Mouse (Mus musculus) heart, embryonic 11.5 days (tissue): Measurements from ENCODE around the gene Cyp4v3. TPM values are rescaled to one million over a fixed set of nuclear protein-coding genes. Genes with fewer than 3 reads are reported as not detected.

Source experiments
- polyA plus RNA-seq: library from polyadenylated mRNA; unstranded; fragments of >200 nt; fragmentation: Nextera tagmentation; extraction: Ambion mirVana; gene quantifications from 2 replicates; pipeline ENCODE4 v1.2.1, GENCODE M21; 2014

The Cyp4v3 gene
- polyA plus RNA-seq, 1 experiment from 2014 or later, result 0.44 TPM

Other genes with a start within 250 kb of the Cyp4v3 start
- gene F11, start 71.2 kb downstream of the Cyp4v3 start, polyA plus RNA-seq, result not detected in 2 replicates
- not detected in 2 replicates for gene Klkb1, start 38.4 kb downstream of the Cyp4v3 start, polyA plus RNA-seq
- not detected in 2 replicates for gene Gm45753, start 24.8 kb downstream of the Cyp4v3 start, polyA plus RNA-seq
- gene Fam149a, start 49.1 kb upstream of the Cyp4v3 start, polyA plus RNA-seq, result 5.0 and 6.3 TPM in 2 replicates
- gene Tlr3, start 77.9 kb upstream of the Cyp4v3 start, polyA plus RNA-seq, result 1.8 and 1.9 TPM in 2 replicates
- 325 and 363 TPM in 2 replicates for gene Sorbs2, start 174.6 kb upstream of the Cyp4v3 start, polyA plus RNA-seq